Mouse (Mus musculus): Measurements from ENCODE around the gene Gm49318. TPM values are rescaled to one million over a fixed set of nuclear protein-coding genes. Genes with fewer than 3 reads are reported as not detected.

Gene Gm49318
- polyA plus RNA-seq, 1 experiment from 2014 or later = not detected

DNA sequence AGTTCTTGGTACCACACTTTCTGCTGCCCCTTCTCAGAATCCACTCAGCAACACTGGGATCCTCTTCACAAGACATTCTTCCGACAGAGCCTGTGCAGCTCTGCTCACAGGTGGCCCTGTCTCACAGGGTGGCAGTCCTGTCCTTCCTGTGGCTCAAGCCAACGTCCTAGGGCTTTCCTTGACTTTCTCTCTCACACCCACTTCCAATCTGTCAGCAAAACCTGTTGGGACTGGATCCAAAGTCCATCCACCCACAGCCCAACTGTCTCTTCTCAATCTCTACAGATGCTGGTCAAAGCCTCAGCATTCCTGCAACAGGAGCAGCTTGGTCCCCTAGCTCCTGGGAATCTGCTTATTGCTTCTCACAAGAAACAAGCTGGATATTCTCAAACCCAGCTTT, 9.7 kb downstream of the Gm49318 start:
- DNase-seq (ENCODE audit: low spot score) (no peak), ATAC-seq (ENCODE audit: low read depth) (no peak)
- H3K4me2 ChIP-seq (ENCODE audit: low read depth, low read length) = no peak overlapping the region
- H3K4me1 ChIP-seq (ENCODE audit: control insufficient read depth, insufficient read depth, low read length) = no peaks in the 10 kb centered on the region
- H3K27ac ChIP-seq (replicated peaks; ENCODE audit: low read depth, low read length) = no peak overlapping the region
- WGBS = 70% methylated on average over 2 of the region's 2 CpGs
- no peak overlapping the region for H3K4me3 ChIP-seq (ENCODE audit: low read depth, low read length)
- H3K36me3 ChIP-seq (ENCODE audit: control insufficient read depth, insufficient read depth, low read length) = peaks cover 73% of the 10 kb centered on the region
- H3K9me3 ChIP-seq (ENCODE audit: control insufficient read depth, low read length) = no peaks in the 10 kb centered on the region
- no peak overlapping the region for H3K9ac ChIP-seq (ENCODE audit: low read depth, low read length)
- no peaks in the 10 kb centered on the region for H3K27me3 ChIP-seq (replicated peaks; ENCODE audit: control insufficient read depth, insufficient read depth, low read length)

DNA sequence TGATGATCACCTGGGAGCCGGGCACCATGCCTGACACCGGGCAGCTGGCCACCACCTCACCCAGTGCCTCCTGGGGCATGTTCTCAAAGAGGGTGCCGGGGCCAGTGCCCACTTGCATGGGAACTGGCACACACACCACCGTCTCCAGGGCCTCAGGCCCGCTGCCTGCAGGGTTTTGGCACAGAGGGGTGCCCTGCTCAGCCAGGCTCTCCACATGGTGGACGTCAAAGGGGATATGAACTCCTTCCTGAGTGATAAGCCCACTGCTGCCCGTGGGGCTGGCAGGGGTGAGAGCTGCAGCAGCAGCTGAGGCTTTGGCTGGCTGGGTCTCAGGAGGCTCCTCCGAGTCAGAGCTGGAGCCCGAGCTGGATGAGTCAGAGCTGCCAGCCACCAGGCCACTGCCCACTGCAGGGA, 13.0 kb downstream of the Gm49318 start:
- Histone ChIP-seq H3K9me3 (ENCODE audit: control insufficient read depth, low read length) (no peaks in the 10 kb centered on the region), H3K27ac (replicated peaks; ENCODE audit: low read depth, low read length) (no peak overlapping the region), H3K27me3 (replicated peaks; ENCODE audit: control insufficient read depth, insufficient read depth, low read length) (peaks cover 18% of the 10 kb centered on the region), H3K36me3 (ENCODE audit: control insufficient read depth, insufficient read depth, low read length) (peaks cover 46% of the 10 kb centered on the region), H3K4me2 (ENCODE audit: low read depth, low read length) (no peak overlapping the region), H3K9ac (ENCODE audit: low read depth, low read length) (no peak overlapping the region), H3K4me3 (ENCODE audit: low read depth, low read length) (no peak overlapping the region), H3K4me1 (ENCODE audit: control insufficient read depth, insufficient read depth, low read length) (peaks cover 4% of the 10 kb centered on the region; the same call in 1 of the 2 replicates)
- WGBS = 93% methylated on average over 8 of the region's 9 CpGs
- DNase-seq (ENCODE audit: low spot score) (no peak), ATAC-seq (ENCODE audit: low read depth) (no peak)

DNA sequence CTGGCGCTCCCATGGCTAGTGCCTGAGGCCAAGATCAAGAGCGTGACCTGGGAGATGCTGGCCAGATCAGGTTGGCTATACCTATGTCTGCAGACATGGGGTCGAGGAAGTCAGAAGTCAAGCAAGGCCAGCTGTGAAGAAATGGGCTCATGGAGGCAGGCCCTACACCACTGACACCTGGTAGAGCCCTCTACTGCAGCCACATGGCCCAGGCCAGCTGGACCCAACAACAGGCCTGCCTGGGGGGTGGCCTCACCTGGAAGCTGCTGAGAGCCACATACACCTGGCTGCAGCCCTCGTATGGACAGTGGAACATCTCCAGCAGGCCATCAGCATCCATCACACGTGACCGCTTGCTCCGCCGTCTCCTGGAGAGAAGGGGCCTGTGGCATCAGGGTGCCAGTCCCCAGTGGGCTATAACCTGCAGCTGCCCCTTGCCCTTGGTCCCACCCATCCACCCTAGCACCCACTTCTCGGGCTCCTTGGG, 14.0 kb downstream of the Gm49318 start:
- Histone ChIP-seq H3K4me2 (ENCODE audit: low read depth, low read length) (no peak overlapping the region), H3K27ac (replicated peaks; ENCODE audit: low read depth, low read length) (no peak overlapping the region), H3K27me3 (replicated peaks; ENCODE audit: control insufficient read depth, insufficient read depth, low read length) (peaks cover 28% of the 10 kb centered on the region), H3K4me3 (ENCODE audit: low read depth, low read length) (no peak overlapping the region), H3K4me1 (ENCODE audit: control insufficient read depth, insufficient read depth, low read length) (peaks cover 4% of the 10 kb centered on the region; the same call in 1 of the 2 replicates), H3K9me3 (ENCODE audit: control insufficient read depth, low read length) (no peaks in the 10 kb centered on the region), H3K9ac (ENCODE audit: low read depth, low read length) (no peak overlapping the region), H3K36me3 (ENCODE audit: control insufficient read depth, insufficient read depth, low read length) (peaks cover 39% of the 10 kb centered on the region)
- ATAC-seq (ENCODE audit: low read depth) = no peak
- DNase-seq (ENCODE audit: low spot score) = no peak
- WGBS = 87% methylated on average over 8 of the region's 9 CpGs

DNA sequence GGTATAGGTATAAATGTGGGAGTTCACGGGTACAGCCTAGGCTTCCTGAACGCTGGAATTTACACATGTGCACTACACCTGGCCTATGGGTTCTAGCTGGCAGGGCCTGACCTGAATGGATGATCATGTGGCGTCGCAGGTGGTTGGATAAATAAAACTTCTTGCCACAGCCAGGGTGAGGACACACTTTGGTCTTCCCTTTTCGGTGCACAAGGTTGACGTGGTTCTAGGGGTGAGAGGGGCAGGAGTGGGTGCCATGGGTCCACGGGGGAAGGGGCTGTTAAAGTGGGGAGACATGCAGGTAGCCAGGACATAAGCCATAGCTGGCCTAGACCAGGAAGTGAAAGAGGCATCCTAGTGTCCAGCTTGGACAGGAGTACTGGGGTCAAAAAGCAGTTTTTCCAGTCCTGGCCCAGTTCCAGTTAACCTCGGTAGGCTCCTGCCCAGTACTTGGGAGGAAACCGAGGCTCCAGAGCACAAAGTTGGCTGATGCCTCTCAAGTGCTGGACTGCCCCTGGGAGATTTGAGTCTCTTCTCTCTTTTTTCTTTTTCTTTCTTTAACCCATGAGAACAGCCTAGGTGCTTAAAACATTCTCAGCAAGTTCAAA, 14.7 kb downstream of the Gm49318 start:
- Histone ChIP-seq H3K36me3 (ENCODE audit: control insufficient read depth, insufficient read depth, low read length) (peaks cover 39% of the 10 kb centered on the region), H3K4me2 (ENCODE audit: low read depth, low read length) (no peak overlapping the region), H3K27ac (replicated peaks; ENCODE audit: low read depth, low read length) (no peak overlapping the region), H3K4me3 (ENCODE audit: low read depth, low read length) (no peak overlapping the region), H3K9ac (ENCODE audit: low read depth, low read length) (no peak overlapping the region), H3K27me3 (replicated peaks; ENCODE audit: control insufficient read depth, insufficient read depth, low read length) (peaks cover 34% of the 10 kb centered on the region), H3K4me1 (ENCODE audit: control insufficient read depth, insufficient read depth, low read length) (peaks cover 4% of the 10 kb centered on the region; the same call in 1 of the 2 replicates), H3K9me3 (ENCODE audit: control insufficient read depth, low read length) (no peaks in the 10 kb centered on the region)
- DNase-seq (ENCODE audit: low spot score) (no peak), ATAC-seq (ENCODE audit: low read depth) (no peak)
- WGBS = 73% methylated on average over 9 of the region's 9 CpGs

DNA sequence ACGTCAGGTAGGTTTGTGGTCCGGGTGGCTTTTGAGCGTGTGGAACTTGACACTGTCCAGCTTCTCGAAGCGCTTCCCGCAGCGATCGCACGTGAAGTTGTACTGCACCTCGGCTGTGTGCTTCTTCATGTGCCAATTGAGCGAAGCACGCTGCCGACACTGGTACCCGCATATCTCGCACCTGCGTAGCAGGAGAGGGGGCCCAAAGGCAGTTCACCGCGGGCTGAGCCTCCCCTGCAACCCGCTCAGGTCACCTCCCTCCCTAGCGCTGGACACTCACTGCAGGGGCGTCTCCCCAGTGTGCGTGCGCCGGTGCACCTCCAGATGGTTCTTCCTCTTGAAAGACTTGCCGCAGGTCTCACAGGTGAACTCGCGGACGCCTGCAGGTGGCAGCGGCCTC, 15.3 kb downstream of the Gm49318 start:
- no peak overlapping the region for H3K9ac ChIP-seq (ENCODE audit: low read depth, low read length)
- H3K4me3 ChIP-seq (ENCODE audit: low read depth, low read length) = no peak overlapping the region
- H3K4me2 ChIP-seq (ENCODE audit: low read depth, low read length) = no peak overlapping the region
- ATAC-seq (ENCODE audit: low read depth) (no peak), DNase-seq (ENCODE audit: low spot score) (no peak)
- peaks cover 41% of the 10 kb centered on the region for H3K27me3 ChIP-seq (replicated peaks; ENCODE audit: control insufficient read depth, insufficient read depth, low read length)
- H3K9me3 ChIP-seq (ENCODE audit: control insufficient read depth, low read length) = no peaks in the 10 kb centered on the region
- 30% methylated on average over 25 of the region's 29 CpGs for WGBS
- H3K36me3 ChIP-seq (ENCODE audit: control insufficient read depth, insufficient read depth, low read length) = peaks cover 33% of the 10 kb centered on the region
- H3K27ac ChIP-seq (replicated peaks; ENCODE audit: low read depth, low read length) = no peak overlapping the region
- peaks cover 10% of the 10 kb centered on the region for H3K4me1 ChIP-seq (ENCODE audit: control insufficient read depth, insufficient read depth, low read length)

GRCm38 (mm10) chr9:22054411-22055076, 16.5 kb downstream of the Gm49318 start:
- H3K9me3 ChIP-seq (ENCODE audit: control insufficient read depth, low read length) = no peaks in the 10 kb centered on the region
- ATAC-seq (ENCODE audit: low read depth) (peak; percentile 52), DNase-seq (ENCODE audit: low spot score) (peak; percentile 87)
- H3K27ac ChIP-seq (replicated peaks; ENCODE audit: low read depth, low read length) = no peak overlapping the region
- peaks cover 26% of the 10 kb centered on the region for H3K36me3 ChIP-seq (ENCODE audit: control insufficient read depth, insufficient read depth, low read length)
- H3K4me3 ChIP-seq (ENCODE audit: low read depth, low read length) = 0 out of 2 replicates have a peak overlapping the region, but pooled peaks have one; percentile 2
- 3% methylated on average over 30 of the region's 32 CpGs for WGBS
- no peak overlapping the region for H3K9ac ChIP-seq (ENCODE audit: low read depth, low read length)
- peaks cover 14% of the 10 kb centered on the region for H3K4me1 ChIP-seq (ENCODE audit: control insufficient read depth, insufficient read depth, low read length)
- peak overlapping the region; percentile 31 for H3K4me2 ChIP-seq (ENCODE audit: low read depth, low read length)
- peaks cover 53% of the 10 kb centered on the region for H3K27me3 ChIP-seq (replicated peaks; ENCODE audit: control insufficient read depth, insufficient read depth, low read length)

DNA sequence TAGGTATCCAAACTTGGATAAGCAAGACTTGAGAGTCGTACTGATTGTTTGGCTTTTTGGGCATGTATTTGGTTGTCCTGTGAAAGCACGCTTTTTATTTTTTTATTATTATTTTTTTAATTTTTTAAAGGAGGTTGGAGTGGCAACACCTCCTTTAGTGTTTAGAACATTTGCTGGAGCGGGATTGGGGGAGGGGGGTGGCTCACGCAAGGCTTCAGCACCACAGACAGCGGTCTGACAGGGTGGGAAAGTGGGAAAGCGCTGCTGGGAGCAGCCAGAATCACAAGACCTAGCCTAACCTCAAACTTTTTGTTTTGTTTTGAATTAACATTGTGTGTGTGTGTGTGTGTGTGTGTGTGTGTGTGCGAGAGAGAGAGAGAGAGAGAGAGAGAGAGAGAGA, 17.4 kb downstream of the Gm49318 start:
- ATAC-seq (ENCODE audit: low read depth) (no peak), DNase-seq (ENCODE audit: low spot score) (peak; percentile 35)
- H3K36me3 ChIP-seq (ENCODE audit: control insufficient read depth, insufficient read depth, low read length) = peaks cover 19% of the 10 kb centered on the region; the same call in 1 of the 2 replicates
- H3K9ac ChIP-seq (ENCODE audit: low read depth, low read length) = no peak overlapping the region
- peaks cover 14% of the 10 kb centered on the region for H3K4me1 ChIP-seq (ENCODE audit: control insufficient read depth, insufficient read depth, low read length)
- H3K9me3 ChIP-seq (ENCODE audit: control insufficient read depth, low read length) = no peaks in the 10 kb centered on the region
- H3K4me3 ChIP-seq (ENCODE audit: low read depth, low read length) = no peak overlapping the region
- no peak overlapping the region for H3K27ac ChIP-seq (replicated peaks; ENCODE audit: low read depth, low read length)
- 33% methylated on average over 7 of the region's 7 CpGs for WGBS
- no peak overlapping the region for H3K4me2 ChIP-seq (ENCODE audit: low read depth, low read length)
- peaks cover 58% of the 10 kb centered on the region for H3K27me3 ChIP-seq (replicated peaks; ENCODE audit: control insufficient read depth, insufficient read depth, low read length)

GRCm38 (mm10) chr9:22051958-22052254, 19.2 kb downstream of the Gm49318 start, which contains the start of gene Elavl3:
Gene Elavl3 (minus strand): TSS chr9:22052023.
- 3% methylated on average over 12 of the region's 28 CpGs for WGBS
- Histone ChIP-seq H3K27me3 (replicated peaks; ENCODE audit: control insufficient read depth, insufficient read depth, low read length) (peaks cover 58% of the 10 kb centered on the region), H3K4me2 (ENCODE audit: low read depth, low read length) (peak within 1 kb of the TSS; percentile 59), H3K9me3 (ENCODE audit: control insufficient read depth, low read length) (no peaks in the 10 kb centered on the region), H3K27ac (replicated peaks; ENCODE audit: low read depth, low read length) (no peak within 1 kb of the TSS; the same call in 1 of the 2 replicates), H3K36me3 (ENCODE audit: control insufficient read depth, insufficient read depth, low read length) (peaks cover 1% of the 10 kb centered on the region; the same call in 1 of the 2 replicates), H3K9ac (ENCODE audit: low read depth, low read length) (peak within 1 kb of the TSS; percentile 55), H3K4me1 (ENCODE audit: control insufficient read depth, insufficient read depth, low read length) (peaks cover 14% of the 10 kb centered on the region), H3K4me3 (ENCODE audit: low read depth, low read length) (peak within 1 kb of the TSS; percentile 37)
- ATAC-seq (ENCODE audit: low read depth) = peak; percentile 60; the same call in 1 of the 2 replicates
- peak; percentile 55 for DNase-seq (ENCODE audit: low spot score)

Data from embryonic facial prominence, embryonic 14.5 days (tissue).